Mouse (Mus musculus) A20 (cell line): Measurements from ENCODE around the gene Gm5286.
"Not testable (repeated sequence)": the region's sequence is repeated elsewhere in the genome, so short reads cannot be mapped to it uniquely, and the experiment has no call there.

ENCODE experiments used
- DNase-seq: peaks from one replicate; pipeline ENCODE4 v3.0.0-alpha.2; 2011; ENCODE audit warnings: low read depth, low spot score

The Gm5286 gene

GRCm38 (mm10) chr3:94196414-94196813 lies at the start of gene Gm5286:
Gene Gm5286, plus strand, starts transcription at chr3:94196714.
- not testable (repeated sequence) for DNase-seq

GRCm38 (mm10) chr3:94167351-94167750 lies 29.2 kb upstream of the Gm5286 start:
- DNase-seq, result not testable (repeated sequence)

DNA sequence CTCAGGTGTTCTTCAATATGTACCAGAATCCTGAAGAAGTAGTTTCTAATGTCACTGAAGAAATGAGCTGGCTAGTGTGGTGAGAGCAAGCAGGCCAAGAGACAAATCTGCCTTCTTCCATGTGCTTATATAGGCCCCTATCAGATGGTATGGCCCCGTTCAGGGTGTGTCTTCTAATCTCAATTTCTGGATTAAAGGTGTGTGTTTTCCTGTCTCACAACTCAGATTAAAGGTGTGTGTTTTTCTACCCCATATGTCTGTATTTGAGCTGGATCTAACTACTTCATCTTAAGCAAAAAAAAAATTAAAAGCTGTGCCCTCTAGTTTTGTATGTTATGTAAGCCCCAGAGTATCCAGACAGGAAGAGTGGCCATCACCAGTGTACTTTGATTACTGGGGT lies 18.4 kb upstream of the Gm5286 start, which contains the start of gene Gm10696:
Gm10696 (minus strand) TSS at position 101 of the 400 bp plus-strand sequence.
- DNase-seq, result not testable (repeated sequence)
